Mouse (Mus musculus) gastrocnemius, postnatal 25 days (tissue): ENCODE measurements at regions not wholly inside any gene's neighbourhood (a gene's known extent, or its start where the extent isn't known, plus 50 kb on each side); places are given as distances from the start of the nearest gene placed in this dataset.
A peak's percentile ranks its signal among the peaks of the same experiment; 100 is the strongest.

Source experiments
- DNase-seq: peaks from one replicate; pipeline ENCODE4 v3.0.0; 2022

DNA sequence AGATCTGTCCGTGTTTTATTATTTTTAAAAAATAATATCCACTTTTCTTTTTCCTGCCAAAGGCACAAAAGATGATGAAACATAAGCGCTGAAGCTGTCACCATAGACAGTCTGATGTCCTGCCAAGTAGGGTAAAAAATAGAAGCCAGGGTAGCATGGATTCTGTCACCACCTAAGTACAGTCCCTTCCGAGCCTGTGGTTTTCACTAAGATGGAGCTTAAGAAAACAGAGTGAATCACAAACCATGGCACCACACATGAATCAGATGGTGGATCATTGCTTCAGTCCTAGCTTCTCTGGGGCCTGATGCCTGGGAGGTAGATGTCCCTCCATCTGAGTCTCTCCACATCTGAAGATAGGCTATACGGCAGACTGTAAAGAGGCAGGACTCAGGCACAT lies 55.9 kb upstream of the Fmod start:
- DNase-seq, result no peak

- peak; percentile 75 for DNase-seq
Measured at GRCm38 (mm10) chr1:133978271-133978988, 57.2 kb upstream of the Prelp start.

- peak; percentile 74 for DNase-seq
Measured at GRCm38 (mm10) chr1:133977260-133977659, 56.0 kb upstream of the Prelp start.

- DNase-seq, result no peak
Measured at GRCm38 (mm10) chr1:133973801-133974200, 52.6 kb upstream of the Prelp start.

DNA sequence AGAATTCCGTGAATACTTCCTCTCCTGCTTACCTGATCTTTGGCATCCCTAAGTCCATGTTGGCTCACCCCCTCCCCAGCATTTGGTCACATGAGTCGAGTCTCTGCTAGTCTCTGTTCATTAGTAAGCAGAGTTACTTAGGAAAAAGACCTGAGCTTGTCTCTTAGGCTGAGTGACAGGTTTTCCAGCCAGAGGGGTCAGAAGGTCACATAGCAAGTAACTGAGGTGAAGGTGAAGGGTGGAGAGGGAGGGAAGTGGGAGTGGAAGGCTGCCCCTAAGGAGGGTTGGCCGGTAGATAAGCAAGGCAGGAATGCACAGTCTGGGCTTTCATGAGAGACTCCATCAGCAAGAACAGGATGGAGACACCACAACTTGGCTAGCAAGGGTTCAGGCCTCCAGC lies 50.1 kb upstream of the Prelp start:
- no peak for DNase-seq
